Mouse (Mus musculus): ENCODE results near the gene Trp53. TPM values are rescaled to one million over a fixed set of nuclear protein-coding genes. Genes with fewer than 3 reads are reported as not detected.
"Not testable (repeated sequence)": the region's sequence is repeated elsewhere in the genome, so short reads cannot be mapped to it uniquely, and the experiment has no call there.

Trp53 gene
- total RNA-seq, 2 experiments from 2014 or later: 63.3 to 64.7 TPM

DNA sequence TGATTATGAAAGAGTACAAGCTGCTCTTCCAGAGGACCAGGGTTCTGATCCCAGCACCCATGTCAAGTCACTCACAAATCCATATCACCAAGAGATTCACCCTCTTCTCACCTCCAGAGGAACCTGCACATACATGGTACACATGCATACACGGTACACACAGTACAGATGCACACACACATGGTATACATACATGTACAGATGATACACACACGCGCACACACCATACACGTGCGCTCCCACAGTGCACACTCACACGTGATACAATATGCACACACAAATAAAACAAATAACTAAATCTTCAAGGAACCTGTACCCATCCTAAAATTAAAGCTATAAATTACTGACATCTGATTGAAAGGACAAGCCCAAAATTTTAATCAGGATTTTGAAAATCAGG lies 14.7 kb downstream of the Trp53 start:
- DNase-seq: no peak

DNA sequence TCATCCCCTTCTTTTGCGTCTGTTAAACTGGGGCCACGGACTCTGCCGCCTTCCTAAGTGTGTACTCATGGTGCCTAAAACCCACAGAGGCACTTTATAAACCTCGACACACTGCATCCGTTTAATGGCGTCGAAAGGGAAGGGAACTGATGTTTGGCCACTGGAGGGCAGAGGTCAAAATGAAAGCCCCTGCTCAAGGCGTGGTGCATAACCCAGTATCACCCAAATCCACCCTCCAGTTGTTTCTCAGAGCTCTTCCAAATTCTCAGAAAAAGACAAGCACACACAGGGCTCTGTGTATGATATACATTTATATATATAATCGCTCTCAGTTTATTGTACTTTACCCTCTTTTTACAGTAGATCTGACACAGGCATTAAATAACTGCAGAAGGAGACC lies 19.3 kb downstream of the Trp53 start:
- no peak for DNase-seq

DNA sequence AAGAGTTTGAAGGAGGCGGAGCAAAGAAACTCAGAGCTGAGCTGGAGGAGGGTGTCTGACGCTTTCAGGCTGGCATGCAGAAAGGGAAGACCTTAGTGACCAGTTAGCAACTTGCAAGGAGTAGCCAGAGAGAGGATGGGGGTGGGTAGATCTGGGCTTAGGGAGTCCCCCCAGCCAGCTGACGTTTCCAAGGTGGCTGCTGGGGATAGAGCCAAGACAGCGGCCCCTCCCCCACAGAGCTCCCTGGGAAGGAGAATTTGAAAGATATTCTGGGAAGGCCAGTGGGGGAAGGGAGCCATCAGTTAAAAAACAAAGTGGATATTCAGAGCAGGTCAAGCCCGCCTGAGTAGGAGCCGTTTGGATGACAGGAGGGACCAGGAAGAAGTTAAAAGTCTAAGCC lies 19.9 kb downstream of the Trp53 start:
- peak; percentile 38 to 66 for DNase-seq

DNA sequence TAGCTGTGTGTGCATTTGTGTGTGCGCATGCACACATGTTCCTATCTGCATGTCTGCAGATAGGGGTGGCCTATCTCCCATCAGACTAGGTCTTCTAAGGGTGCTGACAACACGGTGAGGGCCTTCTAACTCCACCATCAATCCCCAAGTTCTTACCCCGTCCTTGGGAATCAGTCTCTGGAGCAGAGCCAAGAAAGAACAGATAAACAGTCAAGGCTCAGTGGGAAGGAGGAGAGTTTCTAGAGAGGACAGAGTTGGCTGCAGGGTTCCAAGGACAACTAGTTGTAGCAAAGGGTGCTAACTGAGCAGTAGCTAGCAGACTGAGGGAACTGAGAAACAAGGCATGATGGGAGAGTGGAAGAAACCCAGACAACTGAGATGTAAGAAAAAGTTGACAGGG lies 21.6 kb downstream of the Trp53 start:
- peak in 1 of 2 experiments; percentile 32 for DNase-seq

DNA sequence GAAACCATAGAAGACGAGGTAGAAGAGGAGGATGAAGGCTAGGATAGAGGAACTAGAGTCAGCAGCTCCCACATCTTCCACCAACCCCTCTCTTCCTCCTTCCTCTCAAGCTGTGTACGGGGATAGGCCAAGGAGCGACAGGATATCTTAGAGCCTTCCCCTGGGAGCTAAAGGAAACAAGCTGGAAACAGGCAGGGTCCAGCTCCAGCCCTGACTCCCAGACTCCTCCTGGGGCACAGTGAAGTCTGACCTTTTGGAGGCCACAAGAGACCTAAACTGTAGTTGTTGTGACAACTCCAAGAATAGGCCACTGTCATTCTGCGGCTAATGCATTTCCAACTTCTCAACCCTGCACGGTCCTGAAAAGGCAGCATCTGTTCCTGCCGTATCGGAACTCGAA lies 23.4 kb downstream of the Trp53 start:
- DNase-seq: no peak

DNA sequence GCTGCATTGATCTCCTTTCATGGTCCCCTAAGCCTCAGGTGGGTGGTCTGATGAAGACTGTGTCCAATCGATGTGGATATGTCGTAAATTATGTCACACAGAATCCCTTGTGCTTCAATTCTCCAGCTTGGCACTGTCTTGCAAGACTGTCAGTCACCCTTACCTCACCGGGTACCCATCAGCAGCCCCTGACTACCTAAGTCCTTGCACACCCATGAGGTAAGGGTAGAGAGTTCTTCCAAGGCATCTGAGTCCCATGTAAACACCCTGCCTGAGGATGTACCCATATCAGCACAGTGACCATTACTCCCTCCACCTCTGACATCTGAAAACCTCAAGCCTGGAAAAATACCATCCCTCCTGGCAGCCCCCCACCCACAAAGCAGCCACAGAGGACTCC lies 24.2 kb downstream of the Trp53 start:
- no peak for DNase-seq

DNA sequence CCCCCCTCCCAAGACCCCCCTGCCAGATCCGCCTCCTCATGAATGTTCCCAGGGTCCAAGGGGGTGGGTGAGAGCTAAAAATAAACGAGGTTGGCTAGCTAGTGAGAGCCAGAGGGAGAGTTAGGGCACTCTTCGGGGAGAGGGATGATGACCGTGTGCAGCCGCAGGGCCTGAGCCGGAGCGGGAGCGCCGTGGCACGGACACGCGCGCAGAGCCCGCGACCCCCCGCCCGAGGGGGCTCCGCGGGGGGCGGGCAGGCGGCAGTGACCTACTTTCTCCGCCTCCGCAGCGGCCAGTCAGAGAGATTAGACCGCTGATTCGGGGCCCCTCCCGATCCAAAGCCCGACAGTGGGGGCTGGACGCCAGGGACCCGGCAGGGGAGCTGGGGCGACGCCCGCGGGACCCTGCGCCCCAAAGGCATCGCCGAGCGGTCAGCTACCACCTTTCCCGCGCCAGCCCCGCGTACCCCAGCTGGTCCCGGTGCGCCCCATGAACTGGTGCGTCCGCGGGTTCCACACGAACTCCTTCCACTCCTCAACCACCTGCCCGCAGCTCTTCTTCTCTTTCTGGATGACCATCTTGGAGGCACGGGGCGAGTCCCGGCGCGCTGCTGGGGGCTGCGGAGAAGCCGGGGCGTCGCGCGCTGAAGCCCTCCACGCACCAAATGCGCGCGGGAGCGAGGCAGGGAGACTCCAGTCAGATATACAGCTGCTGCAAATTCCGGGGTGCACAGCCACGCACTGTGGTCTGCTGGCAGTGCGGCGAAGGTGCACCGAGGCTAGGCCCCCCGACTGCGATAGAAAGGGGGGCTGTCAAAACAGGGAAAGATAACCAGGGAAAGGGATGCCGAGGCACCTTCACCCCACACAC lies 24.9 kb downstream of the Trp53 start:
- DNase-seq: peak; percentile 26 to 47

DNA sequence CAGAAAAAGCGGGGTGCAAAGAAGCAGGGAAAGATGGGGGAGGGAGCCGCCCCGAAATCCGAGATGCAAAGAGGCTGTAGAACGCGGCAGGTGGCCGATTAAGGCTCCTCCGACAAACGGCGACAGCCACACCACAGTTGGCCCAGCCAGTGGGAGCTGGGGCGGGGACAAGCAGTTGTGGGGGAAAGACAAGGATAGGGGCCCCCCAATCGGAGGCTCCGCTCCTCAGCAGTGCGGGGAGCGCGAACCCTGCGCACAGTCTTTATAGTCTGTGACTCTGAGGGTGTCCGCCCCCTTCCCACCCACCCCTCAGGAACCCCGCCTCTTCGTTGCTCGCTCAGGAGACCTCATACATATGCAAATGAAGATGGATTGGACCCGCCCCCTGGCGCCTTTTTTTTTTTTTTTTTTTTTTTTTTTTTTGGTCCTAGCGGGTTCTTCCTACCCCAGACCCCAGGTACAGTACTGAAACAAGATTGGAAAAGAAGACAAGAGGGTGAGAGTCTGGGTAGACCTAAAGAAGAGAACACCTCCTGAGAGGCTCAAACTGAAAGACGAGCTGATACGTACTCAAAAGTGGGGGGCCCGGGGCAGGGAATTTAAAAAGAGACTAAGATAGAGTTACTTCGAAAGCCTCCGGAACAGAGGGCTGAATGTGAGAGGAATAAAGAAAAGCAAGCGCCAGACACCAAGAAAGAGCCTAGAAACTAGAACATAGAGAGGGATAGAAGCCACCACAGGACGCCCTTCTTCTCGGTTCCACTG lies 25.7 kb downstream of the Trp53 start, which contains the start of gene Atp1b2:
Gene Atp1b2 (minus strand): TSS at position 217 of the 765 bp plus-strand sequence.
- DNase-seq: peak; percentile 72 to 80

DNA sequence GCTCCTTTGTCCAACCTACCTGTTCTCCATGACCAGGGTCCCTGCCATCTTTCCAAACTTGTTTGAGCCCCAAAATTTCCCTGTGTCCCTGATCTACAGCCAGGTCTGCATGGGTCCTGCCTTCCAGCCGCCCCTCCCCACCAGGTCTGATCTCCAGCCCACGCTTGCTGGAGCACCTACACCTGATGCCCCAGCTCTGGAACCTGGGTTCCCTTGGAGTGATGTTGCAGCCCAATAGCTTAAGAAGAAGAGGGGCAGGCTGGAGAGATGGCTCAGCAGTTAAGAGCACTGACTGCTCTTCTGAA lies 26.3 kb downstream of the Trp53 start:
- no peak for DNase-seq

DNA sequence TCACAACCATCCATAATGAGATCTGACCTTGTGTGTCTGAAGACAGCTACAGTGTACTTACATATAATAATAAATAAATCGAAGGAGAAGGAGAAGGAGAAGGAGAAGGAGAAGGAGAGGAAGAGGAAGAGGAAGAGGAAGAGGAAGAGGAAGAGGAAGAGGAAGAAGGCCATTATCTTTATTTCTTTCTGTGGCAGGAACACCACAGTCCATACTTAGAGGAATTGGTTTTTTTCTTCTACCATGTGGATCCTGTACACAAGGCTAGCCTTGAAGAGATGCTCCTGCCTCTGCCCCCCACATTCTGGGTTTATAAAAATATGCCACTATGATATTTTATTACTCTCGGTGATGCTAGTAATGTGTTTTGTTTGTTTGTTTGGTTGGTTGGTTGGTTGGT lies 26.7 kb downstream of the Trp53 start:
- DNase-seq: no peak

DNA sequence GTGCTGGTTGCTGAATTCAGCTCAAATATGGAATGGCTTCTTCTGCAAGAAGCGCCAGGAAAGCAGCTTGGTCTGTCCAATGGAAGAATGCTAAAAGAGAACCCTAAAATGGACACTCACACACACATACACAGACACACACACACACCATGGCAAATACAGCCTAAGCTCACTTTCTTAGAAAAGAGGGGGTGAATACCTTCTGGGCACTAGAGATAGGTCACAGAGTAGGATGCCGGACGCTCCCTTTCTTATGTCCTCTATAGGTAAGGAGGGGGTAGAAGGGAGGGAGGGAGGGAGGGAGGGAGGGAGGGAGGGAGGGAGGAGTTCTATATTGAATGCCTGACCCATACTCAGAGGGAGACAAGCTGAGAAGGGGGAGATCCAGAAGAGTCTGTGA lies 28.4 kb downstream of the Trp53 start:
- DNase-seq: no peak

DNA sequence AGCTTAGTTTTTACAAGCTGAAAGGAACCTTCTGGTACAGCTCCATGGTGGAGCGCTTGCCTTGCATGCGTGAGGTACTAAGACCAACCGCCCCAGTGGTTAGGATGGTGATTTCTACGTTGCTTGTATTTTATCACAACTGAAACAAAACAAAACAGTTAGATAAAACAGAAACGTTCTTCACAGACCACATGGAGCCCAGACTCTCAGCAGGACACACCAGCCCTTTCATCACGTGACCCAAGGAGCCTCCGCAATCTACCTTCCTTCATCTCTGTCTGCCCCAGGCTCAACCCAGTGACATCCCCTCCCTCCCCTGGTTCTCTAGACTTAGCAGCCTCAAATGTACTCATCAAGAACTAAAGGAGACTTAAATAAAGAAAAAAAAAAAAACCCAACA lies 29.3 kb downstream of the Trp53 start:
- DNase-seq: no peak

DNA sequence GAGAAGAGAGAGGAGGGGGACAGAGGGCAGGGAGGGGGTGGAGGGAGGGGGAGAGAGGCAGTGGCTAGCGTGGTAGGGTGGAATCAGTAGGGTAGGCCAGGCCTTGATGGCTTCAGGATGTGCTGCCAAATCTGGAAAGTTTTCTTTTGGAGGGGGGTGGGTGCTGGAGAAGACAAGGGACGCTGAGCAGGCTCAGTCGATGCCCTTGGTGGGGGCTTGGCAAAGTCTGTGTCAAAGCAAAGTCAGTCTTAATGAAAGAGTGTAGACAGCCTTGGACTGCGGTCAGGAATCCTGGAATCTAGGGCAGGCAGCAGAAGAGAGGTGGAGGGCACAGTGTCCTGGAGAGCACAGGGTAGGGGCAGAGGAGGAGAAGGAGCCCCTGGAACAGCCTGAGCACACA lies 30.7 kb downstream of the Trp53 start:
- DNase-seq: no peak

DNA sequence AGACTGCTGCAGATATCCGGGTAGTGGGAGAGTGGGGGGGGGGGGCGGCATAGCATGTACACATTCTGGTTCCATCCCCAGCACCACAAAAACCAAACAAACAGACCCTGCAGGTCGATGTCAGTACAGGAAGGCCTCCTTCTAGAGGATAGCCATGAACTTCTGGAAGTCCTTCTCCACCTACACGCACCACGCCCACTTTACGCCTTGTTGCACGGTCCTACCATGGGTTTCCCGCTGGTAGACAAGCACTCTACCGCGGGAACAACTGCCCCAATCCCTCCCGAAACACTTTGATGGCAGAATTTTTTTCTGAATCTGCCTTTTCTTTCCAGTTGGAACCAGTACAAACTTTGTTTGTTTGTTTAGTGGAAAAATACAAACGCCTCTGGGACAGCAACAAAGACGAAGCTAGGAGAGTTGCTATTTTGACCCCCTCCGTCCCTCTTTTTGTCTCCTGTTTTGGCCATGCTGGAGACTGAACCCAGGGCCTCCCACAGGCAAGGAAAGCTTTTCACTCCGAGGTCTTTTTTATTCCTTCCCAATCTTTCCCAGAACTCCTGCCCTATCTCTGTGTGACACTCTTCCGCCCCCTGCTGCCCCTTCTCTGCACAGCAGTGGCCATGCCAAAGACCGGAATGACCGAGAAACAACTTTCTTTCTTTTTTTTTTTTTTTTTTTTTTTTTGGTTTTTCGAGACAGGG lies 33.5 kb downstream of the Trp53 start:
- DNase-seq: peak; percentile 90 to 94

DNA sequence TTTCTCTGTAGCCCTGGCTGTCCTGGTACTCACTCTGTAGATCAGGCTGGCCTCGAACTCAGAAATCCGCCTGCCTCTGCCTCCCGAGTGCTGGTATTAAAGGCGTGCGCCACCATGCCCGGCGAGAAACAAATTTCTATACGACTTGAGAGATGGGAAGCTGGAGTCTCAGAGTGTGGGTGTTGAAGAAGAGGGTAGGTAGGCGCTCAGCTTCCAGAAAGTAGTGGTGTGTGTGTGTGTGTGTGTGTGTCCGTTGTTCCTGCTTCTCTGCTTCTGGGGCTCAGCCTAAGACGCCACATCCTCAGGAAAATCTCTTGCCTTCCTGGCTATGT lies 34.1 kb downstream of the Trp53 start:
- DNase-seq: not testable (repeated sequence)

DNA sequence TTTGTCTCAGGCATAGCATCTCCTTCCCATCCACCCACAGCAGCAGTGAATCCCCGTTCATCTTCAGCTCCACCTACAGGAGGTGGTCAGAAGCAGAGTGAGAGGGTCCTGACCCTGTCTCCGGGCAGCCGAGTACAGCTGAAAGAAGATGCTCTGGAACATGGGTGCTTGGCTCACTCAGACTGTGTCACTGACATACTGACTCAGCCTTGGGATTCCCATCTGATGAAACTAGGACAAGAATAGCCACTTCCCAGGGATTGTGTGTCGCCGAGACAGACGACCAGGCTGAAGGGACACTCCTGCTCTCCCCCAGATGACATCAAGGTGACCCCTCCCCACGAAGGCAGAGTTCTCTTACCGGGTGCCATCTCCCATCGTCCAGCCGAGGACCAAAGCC lies 36.6 kb downstream of the Trp53 start:
- DNase-seq: no peak

DNA sequence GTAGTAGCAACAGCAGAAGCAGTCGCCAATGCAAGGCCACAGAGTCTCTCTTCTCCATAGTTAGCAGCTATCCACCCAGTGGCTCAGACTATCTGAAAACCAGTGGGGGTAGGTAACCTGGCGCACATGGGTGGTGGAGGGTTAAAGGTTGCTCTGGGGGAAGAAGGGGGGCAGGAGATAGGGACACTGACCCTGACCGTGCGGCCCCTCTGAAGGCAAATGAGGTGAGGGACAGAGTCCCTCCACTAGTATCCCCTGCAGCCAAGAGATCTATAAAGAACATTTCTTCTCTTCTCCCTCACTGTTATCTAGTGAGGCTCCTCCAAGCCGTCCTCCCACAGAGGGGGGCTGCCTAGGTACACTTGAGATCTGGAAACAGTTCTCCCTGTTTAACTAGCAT lies 37.6 kb downstream of the Trp53 start, which contains the start of gene Shbg:
Gene Shbg (minus strand): TSS at position 101 of the 400 bp plus-strand sequence.
- no peak for DNase-seq

DNA sequence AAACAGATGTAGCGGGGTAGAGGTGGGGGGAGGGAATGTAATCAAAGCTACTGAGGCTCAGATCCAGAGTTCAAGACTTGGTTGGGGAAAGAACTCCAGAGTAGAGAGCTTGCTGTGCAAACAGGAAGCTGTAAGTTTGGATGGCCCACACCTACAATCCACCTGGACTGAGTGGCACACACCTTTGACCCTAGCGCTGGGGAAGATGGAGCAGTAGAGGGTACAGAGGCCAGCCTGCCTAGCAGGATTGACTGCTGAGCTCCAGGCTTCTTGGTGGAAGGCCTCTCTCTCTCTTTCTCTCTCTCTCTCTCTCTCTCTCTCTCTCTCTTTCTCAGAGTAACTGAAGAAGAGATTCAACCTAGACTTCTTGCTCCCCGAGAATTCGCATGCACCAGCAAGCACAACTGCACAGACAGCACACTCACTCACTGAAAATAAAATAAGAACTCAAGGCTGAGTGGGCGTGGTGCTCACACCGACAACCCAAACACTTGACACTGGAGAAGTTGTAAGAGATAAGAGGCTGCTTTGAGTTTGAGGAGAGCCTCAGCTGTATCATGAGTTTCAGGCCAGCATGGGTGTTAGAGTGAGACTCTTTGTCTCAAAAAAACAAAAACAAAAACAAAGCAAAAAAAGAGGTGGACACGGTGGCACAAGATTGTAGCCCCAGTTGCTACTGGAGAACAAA lies 40.4 kb downstream of the Trp53 start:
- no peak for DNase-seq

DNA sequence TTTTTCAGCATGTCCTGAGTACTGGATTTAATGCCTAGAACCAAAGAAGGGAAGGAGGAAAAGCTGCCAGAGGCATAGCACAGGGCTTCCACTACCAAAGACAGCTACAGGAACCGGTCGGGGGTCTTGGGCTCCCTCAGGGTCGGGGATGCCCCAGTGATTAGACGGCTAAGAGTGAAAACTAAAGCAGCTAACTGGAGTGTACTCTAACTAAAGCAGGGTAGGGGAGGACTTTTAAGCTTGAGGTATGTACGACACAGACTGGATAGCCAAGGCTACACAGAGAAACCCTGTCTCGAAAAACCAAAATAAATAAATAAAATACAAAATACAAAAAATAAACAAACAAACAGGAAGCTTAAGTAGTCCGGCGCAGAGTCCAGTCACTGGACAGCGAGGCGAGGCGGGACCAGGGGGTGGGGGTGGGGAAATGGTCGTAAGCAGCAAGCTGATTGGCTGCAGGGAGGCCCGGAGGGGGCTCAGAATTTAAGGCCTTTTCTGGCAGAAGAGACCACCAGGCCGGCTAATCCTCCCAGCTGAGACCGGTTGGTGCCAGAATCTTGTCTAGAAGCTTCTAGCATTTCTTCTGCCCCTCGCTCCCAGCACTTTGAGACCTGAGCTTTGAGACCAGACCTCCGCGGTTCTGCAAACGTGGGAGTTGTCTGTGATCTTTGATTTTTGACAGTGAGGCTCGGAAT lies 41.6 kb downstream of the Trp53 start, which contains the start of gene Sat2:
Gene Sat2 (plus strand): TSS at position 454 of the 698 bp plus-strand sequence.
- DNase-seq: peak; percentile 67 to 77

DNA sequence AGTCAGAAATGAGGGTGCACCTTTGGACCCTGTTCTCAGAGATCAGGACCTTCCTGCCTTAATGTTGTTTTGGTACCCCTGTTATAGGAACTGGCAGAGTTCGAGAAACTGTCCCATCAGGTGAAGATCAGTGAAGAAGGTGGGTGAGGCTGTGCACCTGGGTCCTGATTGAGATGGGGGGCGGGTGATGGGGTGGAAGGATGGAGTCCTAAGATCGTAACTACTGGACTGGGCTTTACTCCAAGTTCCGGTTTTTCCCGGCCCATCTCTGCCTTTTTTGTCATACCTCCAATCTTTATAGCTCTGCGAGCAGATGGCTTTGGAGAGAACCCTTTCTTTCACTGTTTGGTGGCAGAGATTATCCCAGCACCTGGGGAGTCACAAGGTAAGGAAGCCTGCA lies 42.2 kb downstream of the Trp53 start:
- no peak for DNase-seq

DNA sequence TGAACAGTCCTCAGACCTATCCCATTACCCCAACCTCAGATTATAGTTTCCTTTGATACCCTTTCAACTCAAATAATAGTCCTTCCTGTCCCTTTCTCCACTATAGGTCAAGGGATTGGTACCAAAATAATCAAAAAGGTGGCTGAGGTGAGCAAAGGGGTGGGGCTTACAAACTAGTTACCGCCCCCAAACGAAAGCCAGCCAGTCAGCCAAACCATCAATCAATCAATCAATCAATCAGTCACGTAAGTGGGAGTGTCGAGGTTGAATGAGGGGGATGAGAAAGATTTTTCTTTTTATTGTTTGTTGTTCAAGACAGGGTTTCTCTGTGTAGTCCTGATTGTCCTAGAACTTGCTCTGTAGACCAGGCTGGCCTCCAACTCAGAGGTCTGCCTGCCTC lies 42.8 kb downstream of the Trp53 start:
- no peak for DNase-seq

DNA sequence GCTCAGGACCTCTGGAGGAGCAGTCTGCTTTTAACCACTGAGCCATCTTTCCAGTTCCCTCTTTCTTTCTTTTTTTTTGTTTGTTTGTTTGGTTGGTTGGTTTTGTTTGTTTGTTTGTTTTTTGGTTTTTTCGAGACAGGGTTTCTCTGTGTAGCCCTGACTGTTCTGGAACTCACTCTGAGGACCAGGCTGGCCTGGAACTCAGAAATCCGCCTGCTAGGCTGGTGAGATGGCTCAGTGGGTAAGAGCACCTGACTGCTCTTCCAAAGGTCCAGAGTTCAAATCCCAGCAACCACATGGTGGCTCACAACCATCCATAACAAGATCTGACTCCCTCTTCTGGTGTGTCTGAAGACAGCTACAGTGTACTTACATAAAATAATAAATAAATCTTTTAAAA lies 44.2 kb downstream of the Trp53 start:
- DNase-seq: not testable (repeated sequence)

Data from adrenal gland, postnatal 36 days (tissue).